Mouse (Mus musculus): ENCODE measurements around the gene Lsm4.

Gene Lsm4

DNA sequence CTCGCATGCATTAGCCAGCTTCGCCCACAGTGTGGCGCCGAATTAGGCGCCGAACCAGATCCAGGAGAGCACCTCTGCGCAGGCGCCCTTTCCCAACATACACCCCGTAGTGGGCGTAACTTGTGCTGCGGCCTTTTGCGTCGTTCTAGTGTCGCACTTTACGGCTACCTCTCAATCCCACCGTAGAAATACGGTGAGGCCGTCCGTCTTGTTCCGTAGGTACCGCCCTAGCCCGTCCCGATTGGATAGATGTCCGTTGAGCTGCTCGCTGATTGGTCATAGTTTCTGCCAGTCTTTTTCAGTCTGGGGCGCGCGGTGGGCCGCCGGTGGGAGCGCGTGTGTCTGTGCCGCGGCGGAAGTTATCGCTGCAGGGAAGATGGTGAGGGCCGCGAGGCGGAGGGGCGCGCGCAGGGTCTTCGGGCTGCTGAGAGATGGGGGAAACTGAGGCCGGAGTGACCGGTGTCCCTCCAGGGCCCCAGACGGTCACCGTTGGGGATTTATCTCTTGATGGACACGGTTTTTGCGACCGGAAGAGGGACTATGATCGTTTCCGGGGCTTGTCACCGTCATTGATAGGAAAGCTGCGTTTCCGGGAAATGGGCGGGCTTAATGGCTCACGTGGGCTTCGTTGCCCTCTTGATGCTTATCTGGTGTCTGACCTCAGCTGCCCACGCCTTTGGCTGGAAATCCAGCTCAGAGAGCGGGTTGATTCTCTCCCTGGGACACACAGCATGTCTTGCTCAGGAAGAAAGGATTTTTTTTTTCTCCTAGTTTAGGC is at the start of gene Lsm4:
TSS of gene Lsm4 (plus strand) at position 170 of the 778 bp plus-strand sequence.
- in situ Hi-C loops (cut with MboI), result loop anchor here (5.0 kb wide), 1 partner anchor 34 kb away; no protein-coding TSS in a partner anchor

- in situ Hi-C loops (cut with MboI), result no loop called here
These were observed 47.9 kb upstream of the Lsm4 start for GRCm38 (mm10) chr8:70625104-70625503.

- in situ Hi-C loops (cut with MboI), result no loop called here
These were observed 46.0 kb upstream of the Lsm4 start for GRCm38 (mm10) chr8:70627041-70627440.

DNA sequence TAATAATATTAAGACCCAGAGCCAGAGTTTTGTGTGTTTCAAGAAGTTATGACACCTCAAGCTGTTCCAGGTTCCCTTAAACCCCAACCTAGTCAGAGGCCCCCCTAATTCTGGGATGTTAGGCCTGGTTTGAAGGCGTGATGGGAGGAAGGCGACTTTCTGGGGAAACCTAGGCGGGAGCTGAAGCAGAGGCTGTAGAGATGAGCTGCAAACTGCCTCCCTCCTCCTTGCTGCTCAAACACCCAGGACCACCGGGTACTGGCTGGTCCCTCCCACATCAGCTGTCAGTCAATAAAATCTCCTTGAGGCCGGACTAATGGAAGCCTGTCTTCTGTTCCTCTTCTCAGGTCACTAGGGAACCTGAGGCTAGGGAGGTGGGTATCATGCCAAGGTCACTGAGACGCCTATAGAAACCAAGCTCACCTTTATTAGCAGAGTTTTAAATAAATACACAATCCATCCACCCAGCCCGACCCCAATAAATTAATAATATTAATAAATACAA is 44.0 kb upstream of the Lsm4 start:
- in situ Hi-C loops (cut with MboI), result no loop called here

DNA sequence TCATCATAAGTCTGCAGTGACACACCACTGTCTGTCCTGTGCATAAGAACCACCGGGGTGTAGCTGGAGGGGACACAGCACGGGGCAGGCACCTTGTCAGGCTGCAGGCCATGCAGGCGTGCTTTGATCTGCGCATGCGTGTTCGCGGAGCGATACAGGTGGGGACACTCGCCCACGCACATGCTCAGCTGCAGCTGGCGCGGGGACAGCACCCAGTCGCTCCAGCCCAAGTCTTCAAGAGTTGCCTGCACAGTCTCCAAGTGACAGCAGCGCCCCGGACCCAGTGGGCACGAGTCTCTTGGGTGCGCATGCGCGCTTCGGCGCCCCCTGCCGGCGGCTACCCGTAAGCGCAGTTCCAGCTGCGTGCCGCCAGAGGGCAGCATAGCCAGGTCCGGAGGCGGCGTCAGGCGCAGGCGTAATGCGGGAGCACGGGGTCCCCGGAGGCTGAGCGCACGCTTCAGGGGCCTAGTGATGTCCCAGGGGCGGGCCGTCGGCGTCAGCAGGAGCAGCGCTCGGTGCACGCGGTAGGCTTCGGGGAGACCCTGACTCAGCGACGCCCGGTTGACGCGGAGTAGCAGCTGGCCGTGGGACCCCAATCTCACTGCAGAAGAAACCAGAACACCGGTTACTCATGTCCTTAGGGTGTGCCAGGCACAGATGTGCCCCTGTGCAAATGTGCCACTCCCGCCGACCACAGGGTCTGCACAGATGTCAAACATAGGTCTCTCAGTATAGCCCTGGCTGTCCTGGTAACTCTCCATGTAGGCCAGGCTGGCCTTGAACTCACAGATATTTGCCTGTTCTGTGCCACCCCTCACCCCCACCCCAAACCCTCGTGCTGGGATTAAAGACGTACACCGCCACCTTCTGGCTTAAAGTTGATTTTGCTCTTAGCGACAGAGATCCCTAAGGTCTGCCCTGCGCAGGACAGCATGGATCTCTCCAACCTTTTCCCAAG is 43.2 kb upstream of the Lsm4 start:
- in situ Hi-C loops (cut with MboI), result no loop called here

DNA sequence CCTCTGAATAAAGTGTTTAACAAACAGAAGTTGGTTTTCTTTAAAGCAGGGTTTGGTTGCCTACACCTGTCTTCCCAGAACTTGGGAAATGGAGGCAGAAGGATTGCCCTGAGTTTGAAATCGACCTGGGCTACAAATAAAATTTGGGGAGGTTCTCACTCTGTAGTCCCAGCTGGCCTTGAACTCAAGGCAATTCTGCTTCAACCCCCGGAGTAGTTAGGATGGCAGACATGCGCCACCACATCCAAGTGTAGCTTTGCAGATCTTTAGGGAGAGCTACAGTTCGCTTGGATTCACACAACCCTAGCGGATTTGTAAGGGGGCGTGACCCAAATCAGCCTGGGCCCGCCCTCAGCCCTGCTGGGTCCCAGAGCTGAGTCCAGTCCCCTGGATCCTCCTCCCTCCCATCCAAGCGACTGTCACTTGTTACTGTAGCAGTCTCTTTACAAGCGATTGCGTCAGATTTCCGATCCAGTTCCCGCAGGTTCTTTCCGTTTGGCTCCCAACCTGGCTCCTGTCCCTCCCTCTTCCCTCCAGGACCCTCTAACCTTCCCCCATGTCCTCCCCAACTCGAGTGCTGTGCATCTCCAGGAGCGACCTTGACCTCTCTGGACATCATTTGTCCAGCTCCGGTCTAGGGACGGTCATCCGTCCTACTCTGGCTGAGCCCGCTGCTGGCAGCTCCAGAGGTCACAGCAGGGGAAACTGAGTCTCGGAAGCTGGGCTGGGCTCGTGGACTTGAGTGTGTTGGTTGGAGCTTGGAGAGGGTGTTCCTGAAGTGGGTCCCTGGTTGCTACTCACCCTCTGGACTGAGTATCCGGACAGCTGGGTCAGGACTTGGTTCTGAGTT is 42.3 kb upstream of the Lsm4 start:
- in situ Hi-C loops (cut with MboI), result no loop called here

DNA sequence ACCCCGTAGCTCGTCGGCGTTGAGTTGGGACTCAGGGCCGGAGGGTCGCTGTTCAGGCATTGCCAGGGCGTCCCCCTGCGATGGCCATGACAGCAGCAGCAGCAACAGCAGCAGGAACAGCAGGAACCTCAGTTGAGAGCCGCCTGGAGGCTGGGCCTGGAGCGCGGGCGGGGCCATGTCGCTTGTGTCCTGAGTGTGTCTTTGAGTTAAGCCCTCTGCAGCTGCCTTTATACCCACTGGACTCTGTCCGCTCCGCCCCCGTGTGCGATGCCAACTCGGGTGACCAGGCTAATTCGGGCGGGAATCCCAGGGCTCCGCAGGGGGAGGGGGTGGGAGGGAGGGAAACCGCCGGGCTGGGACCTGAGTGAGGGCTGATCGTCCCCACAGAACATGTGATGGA is 41.6 kb upstream of the Lsm4 start:
- in situ Hi-C loops (cut with MboI), result no loop called here

DNA sequence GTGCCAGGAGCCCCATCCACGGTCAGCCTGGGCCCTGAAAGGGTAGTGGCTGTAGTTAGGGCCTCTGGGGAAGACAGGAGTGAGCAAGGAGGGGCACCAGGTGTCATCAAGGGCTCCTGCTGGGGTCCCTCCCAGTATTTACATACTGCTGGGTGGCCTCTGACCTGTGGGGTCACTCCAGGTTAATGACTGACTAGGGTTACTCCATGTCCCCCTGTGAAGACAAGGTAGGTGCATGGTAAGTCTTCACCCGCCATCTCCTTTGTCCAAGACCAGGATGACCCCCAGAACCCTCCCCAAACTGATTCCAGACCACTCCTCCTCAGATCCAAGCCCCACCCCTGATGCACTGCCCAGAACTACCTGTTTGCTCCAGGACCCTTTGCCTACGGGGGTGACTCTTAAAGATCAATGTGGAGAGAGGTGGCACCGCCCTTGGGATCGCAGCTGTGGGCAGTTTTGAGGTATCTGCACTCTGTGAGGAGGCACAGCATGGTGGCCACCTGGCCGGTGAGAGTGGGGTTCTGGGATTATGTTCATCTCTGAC is 40.6 kb upstream of the Lsm4 start, which contains the start of gene Gdf15:
TSS of gene Gdf15 (minus strand) at position 111 of the 547 bp plus-strand sequence.
- in situ Hi-C loops (cut with MboI), result no loop called here

- in situ Hi-C loops (cut with MboI), result no loop called here
These were observed 39.0 kb upstream of the Lsm4 start for GRCm38 (mm10) chr8:70634066-70634465.

GRCm38 (mm10) chr8:70635527-70635926 is 37.5 kb upstream of the Lsm4 start:
- in situ Hi-C loops (cut with MboI), result no loop called here

DNA sequence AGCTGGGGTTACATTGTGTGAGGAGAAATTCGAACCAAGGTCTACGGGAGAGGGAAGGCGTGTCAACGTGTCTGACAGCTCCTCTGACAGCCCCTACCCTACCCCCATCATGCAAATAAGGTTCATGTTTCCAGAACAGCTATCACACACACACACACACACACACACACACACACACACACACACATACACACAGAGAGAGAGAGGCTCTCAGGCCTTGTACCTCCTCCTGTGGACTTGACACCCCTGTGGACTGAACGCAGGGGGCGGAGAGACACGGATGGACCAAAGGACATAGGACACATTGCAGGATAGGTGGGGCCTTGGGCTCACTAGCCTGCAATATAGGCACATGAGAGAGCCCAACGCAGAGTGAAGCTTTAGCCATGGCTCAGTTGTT is 36.2 kb upstream of the Lsm4 start:
- in situ Hi-C loops (cut with MboI), result no loop called here

DNA sequence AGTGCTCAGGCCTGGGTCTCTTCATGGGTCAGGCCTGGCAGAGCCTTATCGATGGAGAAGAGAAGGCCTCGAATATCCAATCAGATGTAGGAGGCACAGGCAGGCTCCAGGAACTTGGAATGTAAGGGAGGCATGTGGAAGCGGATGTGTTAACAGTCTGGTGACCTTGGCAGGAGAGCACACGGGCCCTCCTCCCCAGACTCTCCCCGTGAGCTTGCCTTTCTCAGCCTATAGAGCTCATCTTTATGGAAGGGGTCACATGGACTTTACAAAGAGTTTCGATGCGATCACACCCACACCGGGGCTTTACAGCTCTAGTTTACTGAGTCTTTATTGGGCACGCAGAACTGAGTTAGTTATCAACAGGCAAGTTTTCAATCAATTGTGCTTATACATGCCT is 34.3 kb upstream of the Lsm4 start:
- in situ Hi-C loops (cut with MboI), result no loop called here

- in situ Hi-C loops (cut with MboI), result no loop called here
These were observed 30.0 kb upstream of the Lsm4 start for GRCm38 (mm10) chr8:70643019-70643418.

DNA sequence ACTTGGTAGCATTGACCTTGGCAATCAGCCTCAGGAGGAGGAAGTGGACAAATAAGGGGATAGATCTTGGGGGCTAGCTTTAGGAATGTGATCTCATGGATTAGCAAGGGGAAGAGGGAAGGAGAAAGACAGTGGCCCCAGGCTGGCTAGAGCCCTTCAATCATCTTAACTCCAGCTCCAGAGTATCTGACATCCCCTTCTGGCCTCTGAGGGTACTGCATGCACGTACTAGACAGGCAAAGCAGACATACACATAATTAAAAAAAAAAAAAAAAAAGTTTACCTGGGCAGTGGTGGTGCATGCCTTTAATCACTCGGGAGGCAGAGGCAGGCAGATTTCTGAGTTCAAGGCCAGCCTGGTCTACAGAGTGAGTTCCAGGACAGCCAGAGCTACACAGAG is 29.0 kb upstream of the Lsm4 start:
- in situ Hi-C loops (cut with MboI), result no loop called here

GRCm38 (mm10) chr8:70645501-70646224 is 27.4 kb upstream of the Lsm4 start:
- in situ Hi-C loops (cut with MboI), result no loop called here

GRCm38 (mm10) chr8:70646369-70646768 is 26.7 kb upstream of the Lsm4 start:
- in situ Hi-C loops (cut with MboI), result no loop called here

DNA sequence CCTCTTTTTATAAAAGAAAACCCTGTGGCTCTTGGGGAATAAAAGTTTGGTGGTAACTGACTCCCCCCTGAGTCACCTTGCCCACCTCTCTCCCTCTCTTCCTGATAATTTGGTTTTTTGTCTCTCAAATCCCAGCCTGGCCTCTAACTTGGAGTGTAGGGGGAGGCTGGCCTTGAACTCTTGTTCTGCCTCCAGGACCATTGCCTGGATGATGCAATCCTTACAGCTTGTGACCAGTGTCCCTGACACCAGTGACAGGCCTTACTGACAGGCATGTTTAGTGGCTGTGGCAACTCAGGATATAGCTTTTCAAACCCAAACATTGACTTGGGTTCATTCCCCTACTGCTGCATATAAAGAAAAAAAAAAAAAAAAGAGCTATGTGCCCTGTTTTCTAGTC is 26.3 kb upstream of the Lsm4 start:
- in situ Hi-C loops (cut with MboI), result no loop called here

DNA sequence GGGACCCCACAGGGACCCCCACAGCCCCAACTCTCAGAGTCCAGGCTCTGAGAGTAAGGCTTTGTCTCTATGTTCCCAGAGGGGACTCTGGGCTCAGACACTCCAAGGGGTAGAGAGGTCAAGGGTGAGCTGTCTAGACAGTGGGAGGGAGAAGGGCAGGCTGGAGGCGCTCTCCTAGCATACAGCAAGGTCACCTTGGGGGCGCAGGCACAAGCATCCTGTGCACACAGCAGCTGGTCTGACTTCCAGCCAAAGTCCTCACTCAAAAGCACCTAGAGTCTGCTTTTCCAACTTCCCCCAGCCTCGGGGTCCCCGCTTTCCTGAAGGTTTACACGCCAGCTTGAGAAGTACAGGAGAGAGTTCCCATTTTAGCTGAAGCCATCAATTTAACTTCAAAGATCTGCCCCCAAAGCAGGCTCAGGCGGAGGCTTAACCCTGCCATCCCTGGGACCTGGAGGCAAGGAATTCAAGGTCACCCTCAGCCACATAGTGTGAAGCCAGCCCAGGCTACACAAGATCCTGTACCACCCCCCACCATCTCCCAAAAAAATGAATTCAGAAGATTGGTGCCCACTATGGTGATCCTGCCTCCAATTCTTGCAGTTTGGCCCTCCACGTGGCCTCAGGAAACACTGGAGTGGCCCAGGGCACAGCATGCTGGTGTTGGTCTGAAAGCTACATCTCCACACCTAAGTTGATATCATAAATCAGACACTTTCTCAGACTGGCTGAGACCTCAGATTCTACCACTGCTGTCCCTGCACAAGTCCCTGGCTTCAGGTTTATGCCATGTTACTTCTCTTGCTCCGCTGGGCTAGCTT is 25.5 kb upstream of the Lsm4 start:
- in situ Hi-C loops (cut with MboI), result no loop called here

- in situ Hi-C loops (cut with MboI), result no loop called here
These were observed 24.9 kb upstream of the Lsm4 start for GRCm38 (mm10) chr8:70648164-70648442.

DNA sequence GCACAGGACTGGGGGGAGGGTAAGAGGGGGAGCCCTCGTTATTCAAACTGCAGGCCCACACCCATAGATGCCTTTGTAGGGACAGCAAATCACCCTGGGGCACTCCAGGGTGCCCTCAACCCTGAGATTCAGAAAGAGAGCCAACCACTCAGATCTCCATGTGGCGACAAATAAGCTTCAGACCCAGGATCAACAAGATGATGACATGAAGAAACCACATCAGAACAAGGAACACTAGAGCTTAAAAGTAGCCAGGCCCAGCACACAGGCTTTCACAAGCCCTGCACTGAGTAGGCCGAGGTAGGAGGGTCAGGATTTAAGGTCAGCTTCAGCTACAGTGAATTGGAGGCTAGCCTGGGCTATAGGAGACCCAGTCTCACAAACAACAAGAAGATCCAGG is 24.1 kb upstream of the Lsm4 start:
- in situ Hi-C loops (cut with MboI), result no loop called here

Data from mature B cell (primary cell).